Mouse (Mus musculus): Measurements from ENCODE around the gene Hpca. TPM values are rescaled to one million over a fixed set of nuclear protein-coding genes. Genes with fewer than 3 reads are reported as not detected.

Gene Hpca
- total RNA-seq, 2 experiments from 2014 or later, result 0.47 TPM; not detected in 1

- intact Hi-C loops (cut with DNase I), result no loop called here
These were observed 9.6 kb downstream of the Hpca start for GRCm38 (mm10) chr4:129112231-129112630.

GRCm38 (mm10) chr4:129111350-129111749, 10.5 kb downstream of the Hpca start:
- DNase-seq, result no peak
- intact Hi-C loops (cut with DNase I), result no loop called here

More at GRCm38 (mm10) chr4:129112231-129112630, 9.6 kb downstream of the Hpca start:
- no peak for DNase-seq

- no peak for DNase-seq
- intact Hi-C loops (cut with DNase I), result no loop called here
These were observed 11.0 kb downstream of the Hpca start for GRCm38 (mm10) chr4:129110804-129111203.

GRCm38 (mm10) chr4:129108624-129109023, 13.2 kb downstream of the Hpca start:
- no peak for DNase-seq
- intact Hi-C loops (cut with DNase I), result no loop called here

- no peak for DNase-seq
- intact Hi-C loops (cut with DNase I), result no loop called here
These were observed 14.4 kb downstream of the Hpca start for GRCm38 (mm10) chr4:129107348-129107899.

- intact Hi-C loops (cut with DNase I), result no loop called here
- no peak for DNase-seq
These were observed 15.8 kb downstream of the Hpca start for GRCm38 (mm10) chr4:129106073-129106472.

GRCm38 (mm10) chr4:129105356-129105755, 16.5 kb downstream of the Hpca start, which contains the start of gene Tmem54:
Tmem54 (plus strand) TSS chr4:129105548.
- intact Hi-C loops (cut with DNase I), result no loop called here
- no peak for DNase-seq

GRCm38 (mm10) chr4:129102133-129102829, 19.6 kb downstream of the Hpca start:
- intact Hi-C loops (cut with DNase I), result no loop called here
- DNase-seq, result no peak

- no peak for DNase-seq
- intact Hi-C loops (cut with DNase I), result no loop called here
These were observed 24.8 kb downstream of the Hpca start for GRCm38 (mm10) chr4:129097006-129097405.

GRCm38 (mm10) chr4:129095276-129095675, 26.6 kb downstream of the Hpca start:
- DNase-seq, result no peak

GRCm38 (mm10) chr4:129087850-129088249, 34.0 kb downstream of the Hpca start:
- DNase-seq, result no peak
- intact Hi-C loops (cut with DNase I), result loop anchor here (10.0 kb wide), 1 partner anchor 373 kb away; no protein-coding TSS in a partner anchor

More at GRCm38 (mm10) chr4:129095276-129095675, 26.6 kb downstream of the Hpca start:
- intact Hi-C loops (cut with DNase I), result no loop called here

GRCm38 (mm10) chr4:129086078-129086477, 35.8 kb downstream of the Hpca start:
- intact Hi-C loops (cut with DNase I), result loop anchor here (1.0 to 10.0 kb wide), 2 partner anchors 115 to 371 kb away; no protein-coding TSS in a partner anchor
- DNase-seq, result peak; percentile 74 to 88

- intact Hi-C loops (cut with DNase I), result loop anchor here (10.0 kb wide), 1 partner anchor 370 kb away; no protein-coding TSS in a partner anchor
These were observed 36.9 kb downstream of the Hpca start for GRCm38 (mm10) chr4:129084896-129085295.

GRCm38 (mm10) chr4:129082379-129083115, 39.3 kb downstream of the Hpca start:
- intact Hi-C loops (cut with DNase I), result loop anchor here (1.0 to 10.0 kb wide), 4 partner anchors 24 to 368 kb away; partner anchors contain the start of gene Rnf19b
- peak; percentile 73 to 83 for DNase-seq

More at GRCm38 (mm10) chr4:129084896-129085295, 36.9 kb downstream of the Hpca start:
- no peak for DNase-seq

GRCm38 (mm10) chr4:129081939-129082338, 39.9 kb downstream of the Hpca start:
- no peak for DNase-seq
- intact Hi-C loops (cut with DNase I), result loop anchor here (1.0 to 10.0 kb wide), 4 partner anchors 23 to 367 kb away; partner anchors contain the start of gene Rnf19b

- peak; percentile 13 to 18 for DNase-seq
- intact Hi-C loops (cut with DNase I), result loop anchor here (10.0 kb wide), 1 partner anchor 367 kb away; no protein-coding TSS in a partner anchor
These were observed 40.3 kb downstream of the Hpca start for GRCm38 (mm10) chr4:129081512-129081911.

- intact Hi-C loops (cut with DNase I), result loop anchor here (10.0 kb wide), 1 partner anchor 366 kb away; no protein-coding TSS in a partner anchor
- no peak for DNase-seq
These were observed 40.8 kb downstream of the Hpca start for GRCm38 (mm10) chr4:129081041-129081440.

- no peak for DNase-seq
- intact Hi-C loops (cut with DNase I), result no loop called here
These were observed 42.7 kb downstream of the Hpca start for GRCm38 (mm10) chr4:129079126-129079525.

- no peak for DNase-seq
- intact Hi-C loops (cut with DNase I), result no loop called here
These were observed 53.0 kb downstream of the Hpca start for GRCm38 (mm10) chr4:129068848-129069247.

GRCm38 (mm10) chr4:129067638-129068415, 54.0 kb downstream of the Hpca start:
- intact Hi-C loops (cut with DNase I), result no loop called here

More at GRCm38 (mm10) chr4:129067638-129068415, 54.0 kb downstream of the Hpca start:
- DNase-seq, result no peak

Measured in heart, postnatal 10 days (tissue).